Mouse (Mus musculus): Measurements from ENCODE around the gene Cfap157.

- TF ChIP-seq CTCF (IDR thresholded peaks at IDR 0.05; ENCODE audit: control insufficient read depth, insufficient read depth, low read length) (no peak), POLR2A (IDR thresholded peaks at IDR 0.05; ENCODE audit: borderline replicate concordance, control insufficient read depth, low read depth, low read length) (no peak)
Measured at GRCm38 (mm10) chr2:32779714-32780113, 4.5 kb downstream of the Cfap157 start.

Measured in bone marrow, adult 2 months (tissue).